Mouse (Mus musculus) thymus, adult 2 months (tissue): ENCODE results near the gene Pcyox1.

ENCODE experiments used
- CTCF ChIP-seq: fragments of 200-500 bp; IDR thresholded peaks from 2 replicates; pipeline ENCODE4 v1.5.1; 2012; ENCODE audit warnings: mild to moderate bottlenecking, control low read depth, low read length, moderate library complexity, borderline replicate concordance; ENCODE audit not compliant: control insufficient read depth, poor library complexity, insufficient read depth; ENCODE audit errors: extremely low read depth
- POLR2A ChIP-seq: fragments of 200-500 bp; IDR thresholded peaks from 2 replicates; pipeline ENCODE4 v1.6.1; 2012; ENCODE audit warnings: mild to moderate bottlenecking, low read length, control low read depth, moderate library complexity; ENCODE audit not compliant: control insufficient read depth, poor library complexity, insufficient read depth; ENCODE audit errors: extremely low read depth

DNA sequence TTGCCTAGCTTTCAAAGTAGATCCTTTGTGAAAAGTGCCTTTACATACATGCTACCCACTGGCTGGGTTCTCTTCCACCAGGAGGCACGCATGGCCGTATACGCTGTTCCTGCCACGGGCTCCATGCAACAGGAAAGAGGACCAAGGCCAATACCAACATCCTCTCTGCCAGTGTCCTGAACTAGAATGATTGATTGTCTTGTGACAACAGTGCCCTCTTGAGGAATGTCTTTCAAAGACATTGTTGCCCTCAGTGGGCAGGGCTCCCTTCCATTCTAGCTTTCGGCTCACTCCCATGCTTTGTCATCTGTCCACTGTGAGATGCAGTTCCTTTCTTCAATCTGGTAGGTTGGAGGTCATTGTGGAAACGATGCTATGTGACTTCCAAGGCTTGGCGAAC lies 47.7 kb downstream of the Pcyox1 start:
- TF ChIP-seq POLR2A (no peak), CTCF (no peak)
